Mouse (Mus musculus) urinary bladder, postnatal 4 days (tissue): ENCODE results near the gene Olfr147.
"Not testable (repeated sequence)": the region's sequence is repeated elsewhere in the genome, so short reads cannot be mapped to it uniquely, and the experiment has no call there.

ENCODE experiments used
- DNase-seq, 2 experiments: peaks; one replicate each; pipeline ENCODE4 v3.0.0; 2021 to 2022; ENCODE audit warnings: low spot score in 2 of 2

Gene Olfr147

DNA sequence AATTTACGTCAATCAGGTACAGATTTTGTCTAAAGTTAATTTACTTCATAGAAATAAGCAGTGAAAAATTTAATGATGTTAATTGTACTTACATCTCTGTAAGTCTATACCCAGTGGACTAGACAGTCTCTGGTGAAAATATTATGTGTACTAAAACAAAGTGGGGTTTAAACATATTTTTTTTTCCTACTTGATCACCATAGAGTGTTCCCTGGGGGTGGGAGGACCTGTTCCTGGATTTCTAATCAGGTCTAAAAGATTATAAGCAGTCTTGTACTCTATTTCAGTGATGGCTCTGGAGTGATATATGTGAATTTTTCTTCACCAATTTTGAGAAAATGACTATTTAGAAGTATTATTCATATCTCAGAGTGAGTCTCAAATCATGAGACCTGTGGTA lies at the start of gene Olfr147:
Gene Olfr147, plus strand, starts transcription at position 301 of the 400 bp plus-strand sequence.
- no peak for DNase-seq

DNA sequence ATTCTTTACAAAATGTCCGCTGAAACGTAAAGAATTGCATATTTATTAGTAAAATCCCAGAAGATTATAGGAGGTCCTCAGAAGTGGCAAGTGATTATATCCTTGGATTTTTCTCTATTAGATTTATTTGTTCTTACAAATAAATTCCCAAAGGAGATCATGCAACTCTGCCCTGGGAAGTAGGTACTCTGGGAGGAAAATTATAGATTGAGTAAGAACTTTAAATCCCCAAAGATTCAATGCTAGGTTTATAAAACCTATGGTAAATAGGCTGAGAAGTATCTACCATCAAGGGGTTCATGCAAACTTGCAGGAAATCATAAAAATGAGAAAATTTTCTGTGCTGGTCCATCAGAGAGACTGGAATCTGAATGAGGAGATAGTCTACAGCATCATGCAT lies 34.9 kb upstream of the Olfr147 start, which contains the start of gene Olfr250:
Gene Olfr250, plus strand, starts transcription at position 301 of the 400 bp plus-strand sequence.
- DNase-seq, result no peak

DNA sequence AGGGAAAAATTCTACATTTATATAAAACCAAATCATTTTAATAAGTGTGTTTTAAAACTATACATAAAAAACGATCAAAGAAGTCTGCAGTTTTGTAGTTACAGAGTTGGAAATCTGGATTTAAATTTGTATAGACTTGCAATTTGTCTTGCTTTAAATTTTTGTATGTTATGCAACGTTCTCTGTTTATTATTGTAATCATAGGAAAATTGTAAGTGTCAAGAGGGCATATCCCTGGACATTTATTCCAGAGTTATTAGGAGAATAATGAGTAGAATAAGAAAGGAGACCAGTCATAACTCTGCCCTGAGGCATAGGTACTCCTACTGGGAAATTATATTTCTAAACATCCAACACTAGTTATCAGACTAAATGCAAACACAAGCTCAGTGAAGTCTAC lies 24.7 kb upstream of the Olfr147 start, which contains the start of gene Olfr251:
Gene Olfr251, plus strand, starts transcription at position 301 of the 400 bp plus-strand sequence.
- no peak for DNase-seq

DNA sequence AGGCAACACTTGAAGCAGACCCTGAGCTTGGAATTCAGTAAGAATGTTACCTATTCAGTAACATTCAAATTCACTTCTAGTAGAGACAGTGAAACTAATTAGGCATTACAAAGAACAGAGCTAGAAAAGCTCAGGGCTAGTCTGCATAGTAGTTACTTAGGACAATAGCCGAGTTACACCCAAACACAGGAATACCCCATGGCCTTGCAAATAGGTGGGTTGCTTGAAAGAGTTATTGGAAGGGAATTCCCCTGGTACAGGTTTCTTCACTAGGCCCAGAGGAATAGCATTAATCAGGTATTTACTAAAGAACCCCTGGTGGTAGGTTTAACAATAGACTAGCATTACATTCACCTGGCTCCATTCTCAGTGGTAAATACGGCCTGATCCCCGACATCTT lies 6.0 kb downstream of the Olfr147 start:
- not testable (repeated sequence) for DNase-seq

DNA sequence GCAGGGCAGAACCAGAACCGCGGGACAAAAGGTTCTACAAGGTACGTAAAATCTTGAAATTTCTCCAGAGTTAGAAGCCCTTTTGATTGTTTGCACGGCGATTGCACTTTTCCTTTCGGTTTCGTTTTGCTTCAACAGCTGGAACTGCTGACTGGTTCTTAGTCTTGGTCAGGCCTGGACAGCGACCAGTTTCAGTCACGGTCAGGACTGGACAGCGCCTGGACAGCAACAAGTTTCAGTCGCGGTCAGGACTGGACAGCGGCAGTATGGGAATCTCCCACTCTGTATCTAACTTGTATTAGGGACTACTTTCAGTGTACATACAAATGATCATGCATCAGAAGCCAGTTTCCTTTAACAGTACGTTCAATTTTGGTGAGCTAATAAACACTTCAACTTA lies 12.0 kb downstream of the Olfr147 start:
- not testable (repeated sequence) for DNase-seq

DNA sequence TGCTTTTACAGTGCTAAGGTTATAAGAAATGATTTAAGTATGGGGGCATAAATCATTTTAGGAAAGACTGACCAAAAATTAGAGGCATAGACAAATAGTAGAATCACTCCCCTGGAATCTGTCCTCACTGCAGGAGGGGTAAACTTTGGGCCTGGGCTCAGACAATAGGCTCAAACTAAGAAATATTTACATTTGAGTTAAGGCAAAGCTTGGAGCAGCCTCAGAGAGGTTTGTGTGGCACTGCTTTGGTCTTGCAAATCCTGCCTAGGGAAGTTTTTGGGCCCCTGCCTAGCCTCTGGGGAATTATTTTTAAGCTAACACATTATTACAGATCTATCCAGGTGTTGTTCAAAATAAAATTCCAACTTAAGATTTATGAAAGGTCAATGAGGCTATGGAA lies 22.3 kb downstream of the Olfr147 start:
- DNase-seq, result no peak

DNA sequence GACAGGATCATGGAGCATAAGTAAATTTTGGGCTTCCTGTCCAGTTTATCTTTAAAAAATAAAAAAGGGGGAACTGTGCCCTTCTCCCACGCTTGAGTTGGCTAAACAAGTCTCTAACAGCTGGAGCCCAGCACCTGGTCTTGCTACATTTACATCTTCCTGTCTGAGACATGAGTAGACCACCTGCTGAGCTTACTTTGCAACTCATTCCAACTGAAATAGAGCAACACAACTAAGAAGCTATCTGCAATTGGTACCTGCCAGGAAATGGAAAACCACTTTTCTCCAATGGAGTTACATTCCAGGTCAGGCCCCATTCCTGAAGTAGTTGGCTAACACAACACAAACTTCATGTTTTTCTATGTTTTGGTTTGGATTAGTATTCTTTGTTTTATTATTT lies 25.5 kb downstream of the Olfr147 start:
- no peak for DNase-seq

DNA sequence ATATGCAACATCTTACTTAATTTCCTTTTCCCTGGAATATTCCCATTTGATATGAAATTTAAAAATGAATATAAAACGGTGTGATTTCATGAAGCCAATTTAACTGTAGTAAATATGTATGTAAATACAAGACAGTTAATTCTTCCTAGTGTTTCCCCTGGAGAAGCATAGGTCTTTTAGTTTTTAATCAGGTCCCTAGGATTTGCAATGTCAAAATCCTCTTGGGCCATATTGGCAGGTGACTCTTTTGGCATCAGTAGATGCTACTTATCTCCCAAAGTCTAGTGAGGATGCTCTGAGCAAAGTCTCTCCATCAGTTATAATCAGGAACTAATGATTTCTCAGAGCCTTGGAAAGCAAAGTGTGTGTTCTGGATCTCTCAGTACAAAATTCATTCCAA lies 27.7 kb downstream of the Olfr147 start, which contains the start of gene Olfr901:
Gene Olfr901, plus strand, starts transcription at position 301 of the 400 bp plus-strand sequence.
- DNase-seq, result no peak

DNA sequence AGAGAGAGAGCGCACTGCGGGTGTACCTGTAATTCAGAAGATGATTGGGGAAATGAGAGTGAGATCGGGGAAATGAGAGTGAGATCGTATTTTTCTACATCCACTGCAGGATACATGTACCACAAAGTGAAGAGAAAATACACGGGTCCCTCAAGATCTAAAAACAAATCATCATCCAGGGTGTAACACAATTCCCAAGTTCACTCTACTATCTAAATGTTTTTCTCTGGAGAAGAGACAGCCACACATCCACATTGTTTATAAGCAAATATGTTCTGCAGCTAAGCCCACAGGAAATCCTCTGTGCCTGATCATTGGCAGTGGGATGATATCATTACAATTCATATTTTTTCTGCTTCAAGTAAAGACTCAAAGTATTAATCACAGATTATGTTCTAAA lies 45.9 kb downstream of the Olfr147 start, which contains the start of gene Olfr902:
Gene Olfr902, plus strand, starts transcription at position 301 of the 400 bp plus-strand sequence.
- no peak for DNase-seq
